Mouse (Mus musculus) left cerebral cortex, postnatal 10 days (tissue): Measurements from ENCODE around the gene Hoxb13. TPM values are rescaled to one million over a fixed set of nuclear protein-coding genes. Genes with fewer than 3 reads are reported as not detected.

Experiments used
- DNase-seq, 2 experiments: peaks; one replicate each; pipeline ENCODE4 v3.0.0; 2021 to 2022; ENCODE audit warnings: low spot score in 2 of 2, mixed read lengths in 1 of 2; ENCODE audit errors: extremely low spot score in 1 of 2
- intact Hi-C: fragments of 180-260 bp; cut with DNase I; formaldehyde crosslinking; loops from one replicate; pipeline ENCODE4 v1.15.1; 2025
- total RNA-seq, 2 experiments: library from RNA; stranded (reverse); gene quantifications; 2 replicates each; pipeline ENCODE4 v1.2.3; 2021

The Hoxb13 gene
- total RNA-seq, result not detected

DNA sequence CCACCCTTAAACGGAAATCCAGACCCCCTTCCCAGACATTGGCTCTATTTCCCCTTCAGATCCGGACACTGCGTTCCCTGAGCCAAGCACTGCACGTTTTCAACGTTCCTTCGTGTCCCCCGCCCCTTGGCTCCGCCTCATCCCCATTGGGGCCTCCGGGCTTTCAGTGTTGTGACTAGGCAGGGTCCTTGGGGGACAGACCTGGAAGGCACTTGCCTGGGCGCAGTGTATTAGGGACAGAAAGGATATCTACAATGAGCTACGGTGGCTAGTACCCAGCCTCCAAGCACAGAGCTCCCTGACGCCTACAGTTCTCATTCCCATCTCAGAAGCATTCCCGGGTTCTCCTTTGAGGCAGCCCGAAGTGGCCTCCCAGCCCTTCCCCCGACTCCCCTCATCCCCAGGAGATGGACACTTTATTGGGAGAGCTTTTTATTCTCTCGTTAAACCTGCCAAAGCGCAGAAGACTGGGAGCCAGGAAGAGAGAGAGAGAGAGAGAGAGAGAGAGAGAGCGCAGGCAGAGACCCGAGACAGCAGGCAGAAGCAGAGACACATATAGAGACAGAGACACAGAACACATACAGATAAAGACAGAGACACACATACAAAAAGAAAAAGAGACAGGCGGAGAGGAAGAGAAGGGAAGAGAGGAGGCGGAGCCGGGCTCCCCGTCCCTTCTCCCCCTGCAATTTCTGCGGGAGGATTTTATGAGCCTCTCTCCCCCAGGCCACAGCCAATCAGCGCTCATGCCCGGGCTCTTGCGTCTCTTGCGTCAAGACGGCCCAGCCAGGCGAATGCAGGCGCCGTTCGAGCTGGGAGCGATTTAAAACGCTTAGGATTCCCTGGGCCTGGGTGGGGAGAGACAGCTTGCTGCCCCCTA, at the start of gene Hoxb13:
TSS of gene Hoxb13 (plus strand) at position 796 of the 880 bp plus-strand sequence.
- intact Hi-C loops, result no loop called here
- no peak for DNase-seq

DNA sequence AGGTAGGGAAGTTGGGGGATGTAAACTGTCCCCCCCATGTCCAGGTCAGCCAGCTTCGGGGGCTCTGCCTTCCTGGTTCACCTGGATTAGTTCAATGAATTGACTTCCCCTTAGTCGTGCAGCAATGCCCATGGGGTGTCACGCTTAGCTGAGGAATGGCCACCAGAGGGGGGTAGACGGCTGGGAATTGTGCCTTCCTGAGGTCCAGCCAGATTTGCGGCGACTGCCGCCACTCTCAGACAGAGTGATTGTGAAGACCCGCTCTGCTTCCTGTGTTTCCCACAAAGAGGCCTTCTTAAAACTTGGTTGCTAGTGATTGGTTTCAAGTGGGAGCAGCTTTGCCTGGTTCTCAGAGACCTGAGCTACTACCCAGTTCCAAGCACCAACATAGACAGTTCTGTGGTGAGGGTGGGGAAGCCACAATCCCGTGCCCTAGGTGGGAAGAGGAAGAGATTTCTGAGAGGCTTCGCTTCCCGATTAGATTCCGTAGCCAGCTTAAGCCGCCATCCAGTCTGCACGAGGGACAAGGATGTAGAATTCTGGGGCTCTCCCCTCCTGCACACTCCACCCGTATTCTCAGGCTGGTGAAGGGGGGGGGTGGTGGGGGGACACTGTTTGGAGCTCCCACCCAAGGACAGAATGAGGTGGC, 48.4 kb upstream of the Hoxb13 start:
- peak; percentile 36 to 75 for DNase-seq
- intact Hi-C loops, result loop anchor here (2.0 kb wide), 1 partner anchor 95 kb away; no protein-coding TSS in a partner anchor

DNA sequence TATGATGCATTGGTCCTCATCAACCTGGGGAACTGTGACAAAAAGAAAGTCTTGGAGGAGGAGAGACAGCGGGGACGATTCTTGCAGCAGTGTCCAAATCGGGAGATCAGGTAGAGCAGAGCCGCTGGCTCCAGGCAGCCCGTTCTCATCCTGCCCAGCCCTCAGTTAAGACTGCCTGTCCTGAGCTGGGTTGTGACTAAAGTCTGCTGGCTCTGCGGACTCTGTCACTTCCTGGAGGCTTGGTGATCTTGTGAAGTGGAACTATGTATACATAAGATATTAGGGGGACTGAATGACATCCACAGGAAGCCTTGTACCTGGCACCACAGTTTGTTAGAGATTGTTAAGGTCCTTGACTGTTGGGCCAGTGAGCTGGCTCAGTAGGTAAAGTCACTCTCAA, 46.6 kb upstream of the Hoxb13 start:
- DNase-seq, result no peak
- intact Hi-C loops, result no loop called here

DNA sequence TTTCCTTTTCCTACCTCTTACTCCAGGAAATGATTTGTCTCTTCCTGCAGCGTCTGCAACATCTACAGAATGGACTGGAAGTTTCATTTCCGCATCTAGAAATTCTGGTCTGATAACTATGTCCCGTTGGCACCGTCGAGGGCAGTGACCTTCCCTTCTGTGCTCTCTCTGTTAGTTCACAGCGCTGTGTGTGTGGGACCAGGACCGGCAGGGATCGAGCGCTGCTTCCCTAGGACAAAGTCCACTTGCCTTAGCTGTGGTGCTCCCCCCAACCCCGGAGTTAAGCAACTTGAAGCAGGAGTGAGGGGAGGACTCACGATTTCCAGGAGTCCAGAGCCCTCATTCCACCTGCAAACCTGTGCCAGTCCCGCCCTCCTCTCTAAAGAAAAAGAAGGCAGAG, 29.3 kb upstream of the Hoxb13 start:
- intact Hi-C loops, result no loop called here
- DNase-seq, result no peak

DNA sequence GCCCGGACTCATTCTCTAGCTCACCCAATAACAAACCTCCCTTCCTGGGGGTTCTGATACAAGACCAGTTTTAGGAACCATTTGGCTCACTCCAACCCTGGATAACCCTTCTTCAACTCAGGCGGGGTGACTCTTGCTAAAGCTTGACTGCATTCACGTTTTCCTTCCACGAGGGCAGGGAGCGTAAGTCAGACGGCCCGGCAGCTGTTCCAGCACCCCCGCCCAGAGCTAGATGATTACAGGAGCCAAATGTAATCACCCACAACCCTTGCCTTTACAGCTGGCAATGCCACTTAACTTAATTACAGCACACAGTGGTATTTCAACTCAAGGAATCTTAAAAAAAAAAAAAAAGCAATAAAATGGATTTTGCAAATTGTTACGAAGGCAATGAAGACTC, 26.0 kb upstream of the Hoxb13 start:
- intact Hi-C loops, result no loop called here
- DNase-seq, result no peak

DNA sequence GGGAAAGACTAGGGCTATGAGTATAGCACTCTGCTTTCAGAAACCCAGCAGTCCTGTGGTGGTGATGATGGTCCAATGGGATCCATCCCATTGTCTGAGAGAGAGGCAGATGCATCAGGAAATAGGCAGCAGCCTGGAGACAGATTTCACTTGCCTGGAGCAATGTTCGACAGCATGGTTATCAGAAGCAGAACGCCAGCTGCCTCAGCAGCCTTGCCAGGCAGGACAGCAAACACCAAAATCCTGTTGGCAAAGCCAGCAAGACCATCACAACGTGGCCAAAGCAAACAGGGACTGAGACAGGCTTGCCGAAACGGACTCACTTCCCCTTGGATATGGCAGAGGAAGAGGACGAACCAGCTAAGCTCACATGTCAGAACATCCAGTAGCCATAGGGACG, 25.1 kb upstream of the Hoxb13 start:
- DNase-seq, result no peak
- intact Hi-C loops, result no loop called here

DNA sequence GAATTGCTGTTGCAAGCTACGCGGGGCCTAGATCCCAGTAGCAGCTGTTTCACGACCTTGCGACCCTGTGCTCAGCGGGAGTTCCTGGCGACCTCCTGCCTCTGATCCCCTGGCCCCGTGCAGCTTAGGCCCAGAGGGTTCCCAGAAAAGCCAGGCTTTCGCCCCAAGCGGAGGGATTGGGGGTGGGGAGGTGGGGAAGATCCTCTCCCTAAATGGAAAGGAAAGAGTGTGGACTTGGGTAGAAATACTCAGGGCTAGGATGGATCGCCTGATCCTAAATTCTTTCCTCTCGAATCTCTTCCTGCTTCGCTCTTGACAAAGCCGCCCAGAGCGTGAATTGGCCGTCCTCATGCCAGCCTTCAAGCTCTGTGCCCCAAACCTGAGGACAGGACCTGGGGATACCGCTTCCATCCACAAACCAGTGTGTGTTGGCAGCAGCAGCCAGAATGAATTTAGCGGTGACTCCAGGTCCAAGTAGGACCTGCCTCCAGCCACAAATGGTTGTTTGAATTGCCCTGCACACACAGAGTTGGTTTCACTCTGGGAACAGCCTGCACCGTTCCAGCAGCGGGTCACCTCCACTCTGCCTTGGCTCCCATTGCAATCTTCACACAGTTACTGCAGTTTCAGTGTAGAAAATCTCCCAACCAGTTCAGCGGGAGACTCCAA, 23.3 kb upstream of the Hoxb13 start:
- intact Hi-C loops, result loop anchor here (10.0 kb wide), 1 partner anchor 184 kb away; the partner anchor contains the start of gene Hoxb2
- DNase-seq, result no peak

DNA sequence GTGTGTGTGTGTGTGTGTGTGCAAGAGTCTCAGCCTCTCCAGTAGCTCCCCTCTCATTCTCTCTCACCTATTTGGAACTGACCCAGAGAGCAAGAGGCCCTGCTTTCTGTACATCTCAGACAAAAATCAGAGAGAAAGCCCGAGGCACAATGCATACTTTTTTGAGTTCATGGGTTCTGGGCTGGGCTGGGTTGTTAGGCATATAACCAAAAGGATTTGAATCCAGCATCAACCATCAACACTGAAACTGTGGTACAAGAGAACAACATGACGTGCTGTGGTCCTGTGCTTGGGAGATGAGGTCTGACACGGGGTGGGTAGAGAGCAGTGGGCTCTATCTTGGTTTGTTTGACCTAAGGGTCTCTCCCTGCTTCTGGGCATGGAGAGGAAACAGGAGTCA, 22.5 kb upstream of the Hoxb13 start:
- intact Hi-C loops, result loop anchor here (10.0 kb wide), 1 partner anchor 183 kb away; the partner anchor contains the start of gene Hoxb2
- no peak for DNase-seq

DNA sequence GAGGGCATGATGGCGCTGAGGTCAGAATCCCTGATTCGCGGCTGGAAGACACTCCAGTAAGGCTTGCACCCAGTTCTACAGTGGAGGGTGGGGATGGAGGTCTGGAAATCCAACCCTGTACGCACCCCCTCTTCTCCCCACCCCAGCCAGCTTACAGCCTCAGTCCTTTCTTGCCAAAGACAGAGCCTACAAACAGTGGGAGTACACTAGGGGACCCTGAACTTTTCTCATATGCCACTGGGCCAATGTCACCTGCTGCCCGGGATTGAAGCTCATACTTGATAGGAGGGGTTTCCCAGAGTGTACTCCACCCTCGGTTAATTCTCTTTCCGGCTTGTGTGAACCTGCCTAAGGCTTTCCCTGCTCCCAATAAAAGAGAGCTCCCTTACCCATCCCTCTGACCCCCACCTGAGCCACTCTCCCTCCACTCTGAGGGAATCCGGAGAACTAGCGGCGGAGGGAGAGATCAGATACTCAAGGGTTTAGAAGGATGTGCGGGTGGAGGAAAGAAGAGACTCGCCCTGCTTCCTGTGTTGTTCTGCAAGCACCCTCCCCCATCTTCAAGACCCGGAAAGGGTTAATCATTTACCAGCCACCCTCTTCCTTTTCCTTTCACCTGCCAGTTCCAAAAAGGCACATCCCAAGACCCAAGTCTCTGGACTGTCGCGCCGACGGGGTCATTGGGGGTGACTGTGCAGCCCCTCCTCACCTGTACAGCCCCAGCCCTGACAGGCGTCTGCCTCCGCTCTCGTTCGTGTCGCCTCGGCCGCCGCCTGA, 21.4 kb upstream of the Hoxb13 start:
- intact Hi-C loops, result loop anchor here (10.0 kb wide), 1 partner anchor 182 kb away; the partner anchor contains the start of gene Hoxb2
- DNase-seq, result no peak

DNA sequence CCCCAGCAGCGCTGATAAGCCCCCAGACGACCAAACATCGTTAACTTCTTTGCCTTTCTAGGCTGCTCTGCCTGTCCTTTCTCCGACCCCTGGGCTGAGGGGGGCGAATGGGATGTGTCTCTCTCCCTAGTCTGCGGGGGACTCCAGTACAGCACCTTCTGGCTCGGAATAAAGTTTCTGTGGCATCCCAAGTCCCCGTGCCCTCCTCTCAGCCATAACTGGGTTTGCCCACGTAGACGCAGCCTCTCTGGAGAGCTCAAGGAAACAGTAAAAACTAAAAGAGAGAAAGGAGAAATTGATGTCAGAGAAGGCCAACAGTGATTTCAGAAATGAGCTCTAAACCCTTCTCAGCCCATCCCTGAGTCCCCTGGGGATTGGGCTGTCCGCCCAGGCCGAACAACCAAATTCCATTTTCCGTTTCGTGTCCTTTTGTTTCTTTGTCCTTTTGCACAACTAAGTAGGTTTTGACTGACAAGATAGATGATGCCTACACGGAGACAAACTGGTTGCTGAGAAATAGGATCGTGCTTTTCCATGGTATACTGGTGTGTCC, 20.8 kb upstream of the Hoxb13 start:
- DNase-seq, result no peak
- intact Hi-C loops, result loop anchor here (10.0 kb wide), 1 partner anchor 181 kb away; the partner anchor contains the start of gene Hoxb2

DNA sequence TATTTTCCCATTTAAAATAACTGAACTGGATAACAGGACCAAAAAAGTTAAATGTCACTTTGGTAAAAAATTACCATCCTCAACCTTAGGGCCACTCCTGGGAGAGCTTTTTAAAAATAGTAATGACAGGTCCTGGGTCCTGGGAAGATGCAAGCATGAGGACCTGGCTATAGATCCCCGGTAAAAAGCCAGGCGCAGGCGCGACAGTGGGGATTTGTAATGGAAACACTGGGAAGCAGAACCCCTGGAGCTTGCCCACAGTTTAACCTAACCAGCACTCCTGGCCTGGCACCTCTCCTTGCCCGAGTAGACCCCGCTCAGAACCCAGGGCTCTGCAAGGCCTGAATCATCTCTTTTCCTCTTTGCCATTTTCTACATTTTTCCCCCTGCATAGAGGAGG, 19.2 kb upstream of the Hoxb13 start:
- no peak for DNase-seq
- intact Hi-C loops, result loop anchor here (10.0 kb wide), 1 partner anchor 180 kb away; the partner anchor contains the start of gene Hoxb2

DNA sequence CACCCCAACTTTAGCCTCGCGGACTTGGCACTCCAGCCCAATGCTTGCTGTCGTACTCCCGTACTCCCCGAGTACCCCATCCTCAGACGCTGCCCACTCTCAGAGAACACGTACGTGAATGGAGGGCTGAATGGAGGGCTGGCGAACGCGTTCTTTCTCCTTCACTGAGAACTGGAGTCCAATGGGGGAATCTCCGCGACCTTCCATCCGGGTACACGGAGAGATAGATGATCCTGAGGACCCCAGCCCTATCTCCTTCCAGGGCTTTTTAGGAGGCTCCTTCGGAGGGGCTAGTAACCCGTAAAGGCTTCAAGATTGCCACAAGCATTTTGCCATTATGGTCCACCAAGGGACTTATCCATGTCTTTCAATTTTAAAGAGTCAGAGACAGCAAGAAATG, 18.6 kb upstream of the Hoxb13 start:
- DNase-seq, result no peak
- intact Hi-C loops, result loop anchor here (10.0 kb wide), 1 partner anchor 179 kb away; the partner anchor contains the start of gene Hoxb2

DNA sequence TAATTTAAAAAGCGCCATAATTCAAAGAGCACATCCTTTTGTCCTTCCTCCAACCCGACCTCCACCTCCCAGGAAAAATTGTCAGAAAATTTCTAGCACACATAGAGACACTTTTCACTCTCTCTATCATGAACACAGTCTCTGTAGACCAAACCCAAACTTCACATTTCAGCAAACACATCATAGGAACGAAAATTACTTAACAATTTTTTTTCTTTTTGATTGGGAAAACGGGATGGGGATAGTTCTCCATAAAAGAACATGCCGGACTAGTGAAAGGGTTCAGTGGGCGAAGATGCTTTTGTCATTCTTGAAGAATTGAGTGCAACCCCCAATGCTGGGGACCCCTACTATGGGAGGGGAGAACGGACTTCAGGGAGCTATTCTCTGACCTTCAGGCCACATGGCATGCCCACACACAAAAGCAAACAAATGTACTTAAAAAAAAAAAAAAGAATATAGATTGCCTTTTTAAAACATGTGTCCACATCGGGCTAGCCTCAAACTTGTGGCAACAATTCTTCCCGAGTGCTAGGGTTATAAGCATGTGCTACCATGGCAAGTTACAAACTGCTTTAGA, 18.1 kb upstream of the Hoxb13 start:
- no peak for DNase-seq
- intact Hi-C loops, result loop anchor here (10.0 kb wide), 1 partner anchor 179 kb away; the partner anchor contains the start of gene Hoxb2

DNA sequence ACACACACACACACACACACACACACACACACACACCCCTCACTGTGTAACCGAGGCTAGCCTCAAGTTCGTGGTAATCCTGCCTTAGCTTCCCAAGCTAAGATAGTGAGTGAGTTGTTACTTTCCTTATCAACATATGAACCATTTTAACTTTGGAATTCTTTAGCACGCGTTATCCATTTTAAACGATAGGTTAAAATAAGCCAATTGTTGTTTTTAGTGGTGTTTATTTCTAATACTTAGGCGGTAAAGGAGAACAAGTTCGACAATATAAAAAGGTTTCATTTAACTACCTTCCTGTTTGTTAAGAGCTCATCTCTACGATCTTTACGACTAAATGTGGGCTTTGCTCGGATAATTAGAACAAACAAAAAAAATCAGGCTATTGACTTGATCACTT, 17.3 kb upstream of the Hoxb13 start:
- DNase-seq, result no peak
- intact Hi-C loops, result loop anchor here (10.0 kb wide), 1 partner anchor 178 kb away; the partner anchor contains the start of gene Hoxb2

DNA sequence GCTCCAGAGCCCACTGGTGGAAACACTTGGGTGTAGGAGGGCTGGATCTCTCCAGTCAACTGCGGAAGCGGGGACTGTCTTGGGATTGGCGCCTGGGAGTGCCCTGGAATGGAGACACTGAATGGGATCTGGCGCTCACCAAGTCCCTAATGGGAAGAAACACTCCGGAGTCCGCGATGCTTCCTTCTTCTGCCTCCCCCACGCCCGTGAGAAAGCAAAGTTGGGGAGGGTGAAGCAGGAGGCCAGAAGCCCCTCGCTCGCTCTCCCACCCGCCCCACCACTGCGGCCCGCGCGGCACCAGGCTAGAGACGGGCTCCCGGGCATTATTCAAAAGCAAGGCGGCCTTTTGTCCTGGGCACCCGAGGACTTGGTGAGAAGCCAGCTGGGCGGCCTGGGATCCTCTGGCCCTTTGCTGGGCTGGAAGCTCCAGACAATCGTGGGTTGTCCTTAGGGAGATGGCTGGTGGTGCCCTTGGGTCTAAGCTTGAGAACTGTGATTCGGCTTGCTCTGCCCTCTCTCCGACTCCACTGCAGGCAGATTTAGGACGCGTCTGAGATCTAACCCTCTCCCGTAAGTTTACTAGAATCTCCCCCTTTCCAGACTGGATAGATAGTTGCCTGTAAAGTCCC, 16.5 kb upstream of the Hoxb13 start:
- intact Hi-C loops, result loop anchor here (10.0 kb wide), 1 partner anchor 177 kb away; the partner anchor contains the start of gene Hoxb2

DNA sequence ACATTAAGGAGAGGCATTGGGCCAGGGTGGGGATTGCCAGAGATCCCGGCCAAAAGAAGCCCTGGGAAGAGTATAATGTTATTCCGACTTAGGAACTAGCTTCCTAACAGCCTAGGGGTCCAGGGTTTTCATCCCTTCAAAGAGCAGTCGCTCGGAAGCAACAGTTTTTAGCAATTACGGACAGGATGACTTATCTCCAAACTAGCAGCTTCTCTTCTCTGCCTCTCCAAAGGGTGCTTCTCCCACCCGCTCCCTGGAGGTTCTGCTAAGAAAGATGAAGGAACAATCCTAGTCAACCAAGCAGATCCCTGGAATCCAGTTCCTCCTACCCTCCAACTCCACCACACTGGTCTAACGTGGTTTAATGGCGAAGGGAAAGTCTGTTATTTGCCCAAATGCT, 15.8 kb upstream of the Hoxb13 start:
- intact Hi-C loops, result loop anchor here (10.0 kb wide), 1 partner anchor 176 kb away; the partner anchor contains the start of gene Hoxb2
- DNase-seq, result no peak

More for the DNA sequence above, 16.5 kb upstream of the Hoxb13 start:
- no peak for DNase-seq

DNA sequence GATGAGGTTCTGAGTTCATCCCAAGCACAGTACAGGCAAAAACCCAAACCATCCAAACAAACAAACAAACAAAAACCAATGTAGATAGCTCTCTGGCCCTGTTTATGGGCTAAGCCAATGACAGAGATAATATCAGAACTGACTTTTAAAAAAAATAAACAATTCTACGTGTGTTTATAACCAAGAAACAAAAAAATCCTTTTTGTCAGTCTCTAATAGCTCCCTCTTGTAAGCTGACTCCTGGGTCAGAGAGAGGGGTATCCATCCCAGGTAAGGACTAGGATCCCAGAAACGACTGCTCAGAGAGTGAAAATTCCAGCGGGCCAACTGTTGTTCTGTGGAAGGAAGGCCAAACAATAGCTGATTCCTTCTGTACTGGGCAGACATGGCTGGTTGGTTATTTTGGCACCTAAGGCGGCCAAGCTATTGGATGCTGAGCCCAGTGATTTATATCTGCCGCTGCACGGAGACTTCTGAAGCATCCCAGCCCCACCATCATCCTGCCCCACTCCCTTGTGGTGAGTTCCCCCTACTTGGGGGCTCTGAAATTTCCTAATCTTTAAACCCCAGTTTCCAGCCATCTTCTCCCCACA, 15.1 kb upstream of the Hoxb13 start:
- DNase-seq, result no peak
- intact Hi-C loops, result loop anchor here (10.0 kb wide), 1 partner anchor 176 kb away; the partner anchor contains the start of gene Hoxb2
